Mouse (Mus musculus): Measurements from ENCODE around the gene Cnot8. TPM values are rescaled to one million over a fixed set of nuclear protein-coding genes. Genes with fewer than 3 reads are reported as not detected.

The Cnot8 gene
- polyA plus RNA-seq, 1 experiment from 2014 or later = 91.3 TPM

DNA sequence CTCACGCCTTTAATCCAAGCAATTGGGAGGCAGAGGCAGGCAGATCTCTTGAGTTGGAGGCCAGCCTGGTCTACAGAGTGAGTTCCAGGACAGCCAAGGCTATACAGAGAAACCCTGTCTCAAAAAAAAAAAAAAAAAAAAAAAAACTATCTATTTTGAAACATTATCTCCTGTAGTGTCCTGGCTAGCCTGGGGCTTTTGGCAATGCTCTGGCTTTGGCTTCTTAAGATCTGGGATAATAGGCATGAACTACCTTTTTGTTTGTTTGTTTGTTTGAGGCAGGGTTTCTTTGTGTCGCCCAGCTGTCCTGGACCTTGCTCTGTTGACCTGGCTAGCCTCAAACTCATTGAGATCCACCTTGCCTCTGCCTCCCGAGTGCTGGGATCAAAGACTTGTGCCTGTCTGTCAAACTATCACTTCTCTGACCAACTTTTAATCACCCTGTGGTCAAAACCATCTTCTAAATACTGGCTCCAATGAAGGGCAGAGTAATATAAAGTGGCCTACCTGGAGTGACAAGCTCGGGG, 2.7 kb upstream of the Cnot8 start:
- Histone ChIP-seq H3K27ac (ENCODE audit: low read length) (no peak overlapping the region), H3K9ac (ENCODE audit: low read length) (no peak overlapping the region), H3K9me3 (replicated peaks; ENCODE audit: control insufficient read depth, low read length) (no peaks in the 10 kb centered on the region), H3K4me3 (ENCODE audit: low read length) (no peak overlapping the region), H3K36me3 (ENCODE audit: control insufficient read depth, insufficient read depth) (no peaks in the 10 kb centered on the region), H3K4me1 (ENCODE audit: control insufficient read depth, insufficient read depth, low read length) (peaks cover 13% of the 10 kb centered on the region), H3K4me2 (ENCODE audit: low read depth, low read length) (no peak overlapping the region), H3K27me3 (ENCODE audit: control insufficient read depth, insufficient read depth, low read length) (no peaks in the 10 kb centered on the region)
- WGBS = 75% methylated on average over 4 of the region's 4 CpGs
- ATAC-seq (replicated peaks; ENCODE audit: extremely low read depth, insufficient read depth, low FRiP score) = no peak

DNA sequence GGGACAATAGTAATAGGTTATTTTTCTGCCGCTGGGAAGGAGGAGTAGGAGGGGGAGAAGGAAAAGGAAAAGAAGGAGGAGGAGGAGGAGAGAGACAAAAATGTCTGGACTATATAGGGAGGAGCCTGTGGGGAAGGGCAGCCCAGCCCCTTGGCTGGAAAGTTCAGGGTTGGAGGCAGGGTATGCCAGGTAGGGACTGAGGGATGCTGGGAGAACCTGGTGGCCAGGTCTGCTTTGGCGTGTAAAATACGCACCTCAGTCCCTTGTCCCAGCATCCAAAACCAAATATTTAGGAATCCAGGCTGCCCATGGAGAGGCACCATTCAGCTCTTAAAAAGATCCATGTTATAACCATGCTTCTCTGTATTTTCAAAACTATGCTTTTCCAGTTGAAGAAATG, 1.8 kb upstream of the Cnot8 start:
- no peak for ATAC-seq (replicated peaks; ENCODE audit: extremely low read depth, insufficient read depth, low FRiP score)
- Histone ChIP-seq H3K4me2 (ENCODE audit: low read depth, low read length) (no peak overlapping the region), H3K9me3 (replicated peaks; ENCODE audit: control insufficient read depth, low read length) (no peaks in the 10 kb centered on the region), H3K4me1 (ENCODE audit: control insufficient read depth, insufficient read depth, low read length) (peaks cover 13% of the 10 kb centered on the region), H3K9ac (ENCODE audit: low read length) (no peak overlapping the region), H3K27ac (ENCODE audit: low read length) (peak overlapping the region; percentile 74), H3K4me3 (ENCODE audit: low read length) (no peak overlapping the region), H3K36me3 (ENCODE audit: control insufficient read depth, insufficient read depth) (no peaks in the 10 kb centered on the region), H3K27me3 (ENCODE audit: control insufficient read depth, insufficient read depth, low read length) (no peaks in the 10 kb centered on the region)
- 71% methylated on average over 3 of the region's 3 CpGs for WGBS

DNA sequence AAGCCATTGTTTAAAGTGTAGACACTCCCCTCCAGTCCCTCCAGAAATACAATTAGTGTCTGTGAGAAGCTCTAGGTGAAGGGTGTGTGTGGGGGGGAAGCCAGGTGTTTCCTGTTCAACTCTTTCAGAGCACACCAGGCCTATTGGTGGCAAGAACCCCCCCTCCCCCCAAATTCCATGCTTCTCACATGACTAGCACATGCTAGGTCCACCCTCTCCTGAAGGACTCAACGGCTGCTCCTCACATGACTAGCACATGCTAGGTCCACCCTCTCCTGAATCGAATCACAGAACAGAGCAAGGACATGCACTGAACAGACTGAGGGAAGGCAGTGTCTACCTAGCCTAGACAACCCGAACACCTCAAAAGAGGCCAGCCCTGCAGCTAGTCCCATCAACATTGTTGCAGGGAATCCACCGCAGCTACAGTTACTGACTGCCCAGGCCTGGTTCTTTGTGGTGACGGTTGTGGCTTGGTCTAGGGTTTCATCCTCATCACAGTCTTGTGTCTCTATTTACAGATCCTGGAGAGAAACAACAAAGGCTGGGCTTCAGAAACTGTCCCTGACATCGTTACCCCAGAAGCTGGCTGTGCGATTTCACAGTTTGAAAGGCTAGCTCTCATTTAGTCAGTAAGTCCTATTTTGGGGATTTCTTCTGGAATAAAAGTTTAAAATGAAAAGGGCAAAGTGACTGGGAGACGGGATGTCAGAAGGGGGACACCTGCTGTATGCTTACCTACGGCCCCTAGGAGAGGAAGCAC, 1.2 kb upstream of the Cnot8 start:
- Histone ChIP-seq H3K4me1 (ENCODE audit: control insufficient read depth, insufficient read depth, low read length) (peaks cover 17% of the 10 kb centered on the region), H3K27me3 (ENCODE audit: control insufficient read depth, insufficient read depth, low read length) (no peaks in the 10 kb centered on the region), H3K27ac (ENCODE audit: low read length) (peak overlapping the region; percentile 80), H3K9ac (ENCODE audit: low read length) (peak overlapping the region; percentile 69; the same call in 1 of the 2 replicates), H3K36me3 (ENCODE audit: control insufficient read depth, insufficient read depth) (no peaks in the 10 kb centered on the region), H3K9me3 (replicated peaks; ENCODE audit: control insufficient read depth, low read length) (no peaks in the 10 kb centered on the region), H3K4me2 (ENCODE audit: low read depth, low read length) (peak overlapping the region; percentile 54), H3K4me3 (ENCODE audit: low read length) (no peak overlapping the region)
- ATAC-seq (replicated peaks; ENCODE audit: extremely low read depth, insufficient read depth, low FRiP score) = peak; percentile 6; the same call in 1 of the 2 replicates
- WGBS = 77% methylated on average over 9 of the region's 9 CpGs

DNA sequence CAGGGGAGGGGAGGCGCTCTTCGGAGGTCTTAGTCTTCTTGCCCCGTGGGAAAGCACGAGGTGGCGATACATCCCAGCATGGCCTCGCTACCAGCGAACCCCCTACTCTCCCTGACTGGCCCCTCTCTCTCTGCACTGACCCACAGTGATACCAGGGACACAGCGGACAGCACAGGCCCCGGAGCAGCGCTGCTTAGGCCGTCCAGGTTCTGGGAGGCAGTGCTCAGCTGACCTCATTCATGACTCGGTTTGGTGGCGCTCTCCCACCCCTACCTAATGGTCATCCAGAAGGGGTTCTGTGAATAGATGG, 654 bp upstream of the Cnot8 start:
- Histone ChIP-seq H3K36me3 (ENCODE audit: control insufficient read depth, insufficient read depth) (no peaks in the 10 kb centered on the region), H3K4me2 (ENCODE audit: low read depth, low read length) (peak overlapping the region; percentile 54), H3K4me1 (ENCODE audit: control insufficient read depth, insufficient read depth, low read length) (peaks cover 16% of the 10 kb centered on the region), H3K9ac (ENCODE audit: low read length) (peak overlapping the region; percentile 69), H3K27me3 (ENCODE audit: control insufficient read depth, insufficient read depth, low read length) (no peaks in the 10 kb centered on the region), H3K9me3 (replicated peaks; ENCODE audit: control insufficient read depth, low read length) (no peaks in the 10 kb centered on the region), H3K27ac (ENCODE audit: low read length) (peak overlapping the region; percentile 80), H3K4me3 (ENCODE audit: low read length) (peak overlapping the region; percentile 39)
- WGBS = 58% methylated on average over 13 of the region's 13 CpGs
- ATAC-seq (replicated peaks; ENCODE audit: extremely low read depth, insufficient read depth, low FRiP score) = peak; percentile 11

DNA sequence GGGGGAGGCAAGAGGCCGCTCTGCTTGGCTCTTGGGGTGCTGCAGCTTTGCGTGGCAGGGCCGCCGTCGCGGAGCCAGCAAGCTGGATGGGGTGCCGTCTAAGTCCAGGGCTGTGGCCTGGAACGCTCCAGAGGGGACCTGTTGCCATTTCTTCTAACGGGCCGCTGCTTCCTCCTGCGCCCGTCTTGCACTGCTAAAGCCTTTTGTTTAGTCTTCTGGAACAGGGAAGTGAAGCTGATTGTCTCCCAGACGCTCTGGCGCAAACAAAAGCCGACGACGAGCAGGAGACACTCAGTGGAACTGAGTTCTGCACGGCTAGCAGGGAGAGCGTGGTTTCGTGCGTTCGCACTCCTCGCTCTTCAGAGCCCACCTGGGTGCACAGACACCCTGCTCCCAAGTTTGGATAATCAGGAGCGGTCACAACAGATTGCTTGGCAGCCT, 418 bp downstream of the Cnot8 start:
- no peaks in the 10 kb centered on the region for H3K27me3 ChIP-seq (ENCODE audit: control insufficient read depth, insufficient read depth, low read length)
- ATAC-seq (replicated peaks; ENCODE audit: extremely low read depth, insufficient read depth, low FRiP score) = peak; percentile 16
- H3K36me3 ChIP-seq (ENCODE audit: control insufficient read depth, insufficient read depth) = no peaks in the 10 kb centered on the region
- H3K4me3 ChIP-seq (ENCODE audit: low read length) = peak overlapping the region; percentile 77
- H3K9me3 ChIP-seq (replicated peaks; ENCODE audit: control insufficient read depth, low read length) = no peaks in the 10 kb centered on the region
- H3K4me2 ChIP-seq (ENCODE audit: low read depth, low read length) = peak overlapping the region; percentile 66
- peak overlapping the region; percentile 91 for H3K9ac ChIP-seq (ENCODE audit: low read length)
- peaks cover 16% of the 10 kb centered on the region for H3K4me1 ChIP-seq (ENCODE audit: control insufficient read depth, insufficient read depth, low read length)
- H3K27ac ChIP-seq (ENCODE audit: low read length) = peak overlapping the region; percentile 84
- under 1% methylated on average over 24 of the region's 24 CpGs for WGBS

DNA sequence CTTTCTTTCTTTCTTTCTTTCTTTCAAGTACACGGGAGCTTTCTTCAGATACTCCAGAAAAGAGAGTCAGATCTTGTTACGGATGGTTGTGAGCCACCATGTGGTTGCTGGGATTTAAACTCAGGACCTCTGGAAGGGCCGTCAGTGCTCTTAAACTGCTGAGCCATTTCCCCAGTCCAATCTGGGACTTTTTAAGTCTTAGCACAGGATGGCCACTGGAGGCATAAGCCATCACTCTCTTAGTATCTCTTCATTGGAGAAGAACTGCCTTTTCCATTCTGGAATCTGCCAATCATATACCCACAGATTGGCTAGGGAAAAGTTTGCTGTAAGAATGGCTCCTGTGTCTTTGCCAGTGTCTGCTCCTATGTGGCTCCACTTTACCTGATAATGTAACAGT, 3.1 kb downstream of the Cnot8 start:
- Histone ChIP-seq H3K4me3 (ENCODE audit: low read length) (no peak overlapping the region), H3K9ac (ENCODE audit: low read length) (no peak overlapping the region), H3K4me2 (ENCODE audit: low read depth, low read length) (no peak overlapping the region), H3K36me3 (ENCODE audit: control insufficient read depth, insufficient read depth) (peaks cover 20% of the 10 kb centered on the region), H3K27ac (ENCODE audit: low read length) (no peak overlapping the region), H3K9me3 (replicated peaks; ENCODE audit: control insufficient read depth, low read length) (no peaks in the 10 kb centered on the region), H3K27me3 (ENCODE audit: control insufficient read depth, insufficient read depth, low read length) (no peaks in the 10 kb centered on the region), H3K4me1 (ENCODE audit: control insufficient read depth, insufficient read depth, low read length) (peaks cover 16% of the 10 kb centered on the region)
- WGBS = 57% methylated on average over 3 of the region's 3 CpGs
- ATAC-seq (replicated peaks; ENCODE audit: extremely low read depth, insufficient read depth, low FRiP score) = no peak

DNA sequence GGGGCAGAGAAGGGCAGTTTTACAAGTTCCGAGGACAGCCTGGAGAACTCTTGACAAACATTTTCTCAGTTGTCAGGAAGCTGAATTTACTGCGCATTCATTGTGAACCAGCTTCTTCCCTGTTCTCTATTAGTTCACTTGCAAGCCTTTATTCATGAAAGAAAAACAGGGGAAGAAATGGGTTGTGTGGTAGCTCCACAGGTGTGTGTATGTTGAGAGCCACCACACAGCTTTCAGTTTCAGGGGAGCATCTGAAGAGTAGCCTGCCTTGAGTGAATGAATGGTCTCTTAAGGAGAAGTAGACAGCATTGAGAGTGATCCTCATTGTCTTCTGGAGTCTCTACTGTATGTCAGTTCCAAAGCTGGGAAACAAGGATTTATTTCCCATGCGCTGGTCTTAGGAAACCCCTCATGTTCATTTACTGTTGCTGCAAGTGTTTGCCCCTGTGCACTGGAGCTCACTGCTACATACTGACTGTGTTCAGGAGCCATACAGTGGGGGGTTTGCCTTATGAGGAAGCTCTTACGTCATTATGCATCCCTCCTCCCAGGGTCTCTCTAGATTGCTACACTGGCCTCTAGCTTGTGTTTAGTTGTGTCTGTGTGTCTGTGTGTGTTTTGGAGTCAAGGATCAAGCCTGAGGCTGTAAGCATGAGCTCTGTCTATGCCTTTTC, 3.8 kb downstream of the Cnot8 start:
- H3K4me3 ChIP-seq (ENCODE audit: low read length) = no peak overlapping the region
- no peak for ATAC-seq (replicated peaks; ENCODE audit: extremely low read depth, insufficient read depth, low FRiP score)
- peaks cover 16% of the 10 kb centered on the region for H3K4me1 ChIP-seq (ENCODE audit: control insufficient read depth, insufficient read depth, low read length)
- H3K4me2 ChIP-seq (ENCODE audit: low read depth, low read length) = no peak overlapping the region
- peaks cover 22% of the 10 kb centered on the region for H3K36me3 ChIP-seq (ENCODE audit: control insufficient read depth, insufficient read depth)
- H3K9ac ChIP-seq (ENCODE audit: low read length) = no peak overlapping the region
- no peak overlapping the region for H3K27ac ChIP-seq (ENCODE audit: low read length)
- no peaks in the 10 kb centered on the region for H3K27me3 ChIP-seq (ENCODE audit: control insufficient read depth, insufficient read depth, low read length)
- no peaks in the 10 kb centered on the region for H3K9me3 ChIP-seq (replicated peaks; ENCODE audit: control insufficient read depth, low read length)
- 91% methylated on average over 4 of the region's 4 CpGs for WGBS

DNA sequence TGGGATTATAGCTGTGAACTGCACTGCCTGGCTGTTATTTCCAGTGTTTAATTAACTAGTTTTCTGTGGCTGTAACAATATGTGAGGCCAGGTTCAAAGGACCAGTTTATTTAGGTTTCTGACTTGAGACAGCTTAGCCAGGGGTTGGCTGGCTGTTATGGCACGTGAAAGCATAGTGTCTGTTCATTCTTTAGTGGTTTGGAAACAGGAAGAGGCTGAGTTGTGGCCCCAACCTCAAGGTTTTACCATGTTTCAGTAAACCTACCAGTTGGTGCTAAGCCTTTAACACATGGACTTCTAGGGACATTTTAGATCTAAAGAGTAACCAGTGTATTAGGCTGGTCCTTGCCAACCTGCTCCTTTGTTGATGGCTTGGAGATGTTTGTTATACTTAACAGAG, 12.6 kb downstream of the Cnot8 start:
- WGBS = 69% methylated on average over 1 of the region's 1 CpGs
- ATAC-seq (replicated peaks; ENCODE audit: extremely low read depth, insufficient read depth, low FRiP score) = no peak
- Histone ChIP-seq H3K9me3 (replicated peaks; ENCODE audit: control insufficient read depth, low read length) (no peaks in the 10 kb centered on the region), H3K9ac (ENCODE audit: low read length) (no peak overlapping the region), H3K27me3 (ENCODE audit: control insufficient read depth, insufficient read depth, low read length) (no peaks in the 10 kb centered on the region), H3K27ac (ENCODE audit: low read length) (peak overlapping the region; percentile 71), H3K4me1 (ENCODE audit: control insufficient read depth, insufficient read depth, low read length) (peaks cover 16% of the 10 kb centered on the region), H3K36me3 (ENCODE audit: control insufficient read depth, insufficient read depth) (peaks cover 58% of the 10 kb centered on the region), H3K4me2 (ENCODE audit: low read depth, low read length) (no peak overlapping the region), H3K4me3 (ENCODE audit: low read length) (no peak overlapping the region)

DNA sequence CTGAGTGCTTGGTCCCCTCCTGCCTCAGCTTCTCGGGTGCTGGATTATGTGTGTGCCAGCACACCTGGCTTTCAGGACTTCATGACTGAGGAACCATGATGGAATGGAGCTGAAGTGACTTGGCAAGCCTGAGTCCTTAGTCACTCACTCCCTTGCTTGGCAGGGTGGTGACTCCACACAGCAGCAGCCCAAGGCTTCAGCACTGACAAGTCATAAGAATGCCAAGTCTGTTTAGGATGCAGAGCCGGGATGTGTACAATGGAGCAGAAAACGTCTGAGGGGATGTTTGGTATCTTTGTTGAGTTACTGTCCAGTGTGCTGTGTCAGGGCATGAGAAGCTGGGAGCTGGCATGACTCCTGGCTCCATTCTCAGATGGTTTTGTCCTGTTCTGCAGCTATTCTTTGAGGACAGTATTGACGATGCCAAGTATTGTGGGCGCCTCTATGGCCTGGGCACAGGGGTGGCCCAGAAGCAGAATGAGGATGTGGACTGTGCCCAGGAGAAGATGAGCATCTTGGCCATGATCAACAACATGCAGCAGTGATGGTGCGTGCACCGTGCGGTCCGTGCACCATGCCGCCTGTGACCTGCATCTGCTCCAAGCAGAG, 13.2 kb downstream of the Cnot8 start:
- H3K4me1 ChIP-seq (ENCODE audit: control insufficient read depth, insufficient read depth, low read length) = peaks cover 16% of the 10 kb centered on the region
- H3K27ac ChIP-seq (ENCODE audit: low read length) = no peak overlapping the region; the same call in 1 of the 2 replicates
- no peak for ATAC-seq (replicated peaks; ENCODE audit: extremely low read depth, insufficient read depth, low FRiP score)
- no peak overlapping the region for H3K9ac ChIP-seq (ENCODE audit: low read length)
- H3K27me3 ChIP-seq (ENCODE audit: control insufficient read depth, insufficient read depth, low read length) = no peaks in the 10 kb centered on the region
- peaks cover 62% of the 10 kb centered on the region for H3K36me3 ChIP-seq (ENCODE audit: control insufficient read depth, insufficient read depth)
- H3K9me3 ChIP-seq (replicated peaks; ENCODE audit: control insufficient read depth, low read length) = no peaks in the 10 kb centered on the region
- H3K4me3 ChIP-seq (ENCODE audit: low read length) = no peak overlapping the region
- H3K4me2 ChIP-seq (ENCODE audit: low read depth, low read length) = no peak overlapping the region
- 83% methylated on average over 10 of the region's 10 CpGs for WGBS

Measured in heart, embryonic 16.5 days (tissue).